Mouse (Mus musculus) liver, embryonic 14.5 days (tissue): ENCODE data around the gene Ankrd27. TPM values are rescaled to one million over a fixed set of nuclear protein-coding genes. Genes with fewer than 3 reads are reported as not detected.

Experiments
- ATAC-seq: fragments of 200-750 bp; cut with Nextera tagmentation; 2 replicates; pipeline ENCODE4 v1.8.0; 2017; ENCODE audit warnings: moderate number of reproducible peaks, mild to moderate bottlenecking, moderate library complexity; ENCODE audit not compliant: insufficient read depth
- DNase-seq, 3 experiments: peaks; one replicate each; pipeline ENCODE4 v3.0.0-alpha.2; 2012 to 2013; ENCODE audit warnings: low read depth in 3 of 3, low spot score in 3 of 3
- H3K27ac ChIP-seq: fragments of 300-500 bp; sonication (generic); 2 replicates; pipeline ENCODE4 v1.5.1; 2014; ENCODE audit warnings: moderate library complexity, mild to moderate bottlenecking, control low read depth, inconsistent platforms
- H3K27me3 ChIP-seq: fragments of 300-500 bp; sonication (generic); 2 replicates; pipeline ENCODE4 v1.6.1; 2014; ENCODE audit warnings: mild to moderate bottlenecking, low read length, moderate library complexity; ENCODE audit not compliant: control insufficient read depth, insufficient read depth
- H3K36me3 ChIP-seq: fragments of 300-500 bp; sonication (generic); replicated peaks from 2 replicates; pipeline ENCODE4 v1.6.1; 2014; ENCODE audit warnings: low read depth; ENCODE audit not compliant: control insufficient read depth, insufficient read depth
- H3K4me1 ChIP-seq, 2 experiments: fragments of 200-500 bp in 1 of 2; fragments of 300-500 bp in 1 of 2; sonication (generic) in 1 of 2; replicated peaks; 2 replicates each; pipeline ENCODE4 v1.6.1; 2012 to 2014; ENCODE audit warnings: antibody characterized with exemption in 1 of 2, inconsistent platforms in 1 of 2, low read length in 1 of 2; ENCODE audit not compliant: control insufficient read depth in 2 of 2, insufficient read depth in 2 of 2
- H3K4me2 ChIP-seq: fragments of 300-500 bp; sonication (generic); 2 replicates; pipeline ENCODE4 v1.6.1; 2014; ENCODE audit warnings: low read depth, mild to moderate bottlenecking, control low read depth, moderate library complexity
- H3K4me3 ChIP-seq, 2 experiments: fragments of 200-500 bp in 1 of 2; fragments of 300-500 bp in 1 of 2; sonication (generic) in 1 of 2; 2 replicates each; pipeline ENCODE4 v1.5.1; 2012 to 2014; ENCODE audit warnings: low read depth in 2 of 2, low read length in 2 of 2, mild to moderate bottlenecking in 2 of 2, control low read depth in 1 of 2, inconsistent platforms in 1 of 2, moderate library complexity in 1 of 2; ENCODE audit not compliant: insufficient read depth in 1 of 2
- H3K9ac ChIP-seq: fragments of 300-500 bp; sonication (generic); replicated peaks from 2 replicates; pipeline ENCODE4 v1.6.1; 2014; ENCODE audit warnings: mild to moderate bottlenecking, control low read depth, moderate library complexity
- H3K9me3 ChIP-seq: fragments of 300-500 bp; sonication (generic); 2 replicates; pipeline ENCODE4 v1.6.1; 2016; ENCODE audit warnings: low read length, mixed read lengths; ENCODE audit not compliant: control insufficient read depth
- CTCF ChIP-seq: IDR thresholded peaks from 2 replicates; pipeline ENCODE4 v1.5.1; 2016; ENCODE audit warnings: antibody characterized with exemption, low read depth, control low read depth
- EP300 ChIP-seq: IDR thresholded peaks from 2 replicates; pipeline ENCODE4 v1.6.1; 2016; ENCODE audit warnings: antibody characterized with exemption, low read depth
- WGBS: fragments of 180-500 bp; shearing (Covaris S2); extraction: QIAGEN DNeasy Blood & Tissue Kit; methylation state at CpG from one replicate; pipeline ENCODE4 v1.1.7; 2014; ENCODE audit not compliant: insufficient replicate concordance; 5-methylcytosine and 5-hydroxymethylcytosine counted together
- polyA plus RNA-seq, 2 experiments: library from polyadenylated mRNA; depleted of rRNA in 1 of 2; stranded (reverse) in 1 of 2; unstranded in 1 of 2; fragments of >200 nt; fragmentation: Nextera tagmentation in 1 of 2; extraction: Ambion mirVana in 1 of 2; gene quantifications; 2 replicates each; pipeline versions ENCODE4 v1.2.1 to v1.2.3; 2012 to 2014

The Ankrd27 gene
- polyA plus RNA-seq, 2 experiments, result 13.5 to 20.9 TPM

DNA sequence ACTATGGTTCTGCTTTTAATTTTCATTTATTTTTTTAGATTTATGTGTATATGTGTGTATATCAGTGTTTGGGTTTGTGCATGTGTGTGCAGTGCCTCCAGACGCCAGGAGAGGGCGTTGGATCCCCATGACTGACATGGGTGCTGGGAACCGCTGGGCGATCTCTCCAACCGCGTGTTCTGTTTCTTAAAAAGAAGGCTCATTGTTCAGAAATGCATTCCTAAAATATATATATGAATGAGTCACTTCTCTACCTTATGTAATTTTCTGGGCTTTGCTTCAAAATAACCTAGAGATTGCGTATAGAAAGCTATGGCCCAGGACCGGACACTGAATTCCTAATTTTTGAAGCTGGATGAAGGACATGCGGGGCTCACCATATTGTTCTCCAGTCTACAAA is 13.4 kb downstream of the Ankrd27 start:
- no peaks in the 10 kb centered on the region for H3K27me3 ChIP-seq
- H3K4me1 ChIP-seq, result peaks cover 6 to 9% of the 10 kb centered on the region in 2 experiments; a peak in 3 of 4 replicates
- H3K9me3 ChIP-seq, result no peaks in the 10 kb centered on the region
- no peak overlapping the region for H3K9ac ChIP-seq
- no peak for ATAC-seq
- TF ChIP-seq EP300 (no peak), CTCF (peak; percentile 31)
- no peak overlapping the region for H3K4me3 ChIP-seq
- WGBS, result 89% methylated on average over 9 of the region's 9 CpGs
- H3K27ac ChIP-seq, result no peak overlapping the region
- H3K4me2 ChIP-seq, result no peak overlapping the region
- no peak for DNase-seq
- H3K36me3 ChIP-seq, result peaks cover 19% of the 10 kb centered on the region

DNA sequence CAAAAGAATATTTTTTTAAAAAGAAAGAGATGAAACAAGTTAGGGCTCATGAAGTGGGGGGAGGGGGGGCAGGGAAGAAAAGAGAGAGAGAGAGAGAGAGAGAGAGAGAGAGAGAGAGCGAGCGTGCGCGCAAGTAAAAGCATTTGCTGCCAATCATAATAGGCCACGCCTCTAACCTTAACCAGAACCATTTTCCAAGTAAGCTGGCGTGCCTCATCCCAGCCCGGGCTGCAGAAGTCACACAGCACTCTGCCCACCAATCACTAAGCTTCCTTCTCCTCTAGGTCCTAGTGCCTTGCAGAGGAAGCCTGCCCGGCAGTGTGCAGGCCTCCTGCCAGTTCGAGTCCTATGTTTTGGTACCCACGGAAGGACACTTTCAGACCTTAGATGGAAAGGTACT is 14.0 kb downstream of the Ankrd27 start:
- Histone ChIP-seq H3K36me3 (peaks cover 18% of the 10 kb centered on the region), H3K4me3 (no peak overlapping the region), H3K27me3 (no peaks in the 10 kb centered on the region), H3K4me2 (no peak overlapping the region), H3K4me1 (peaks cover 6 to 9% of the 10 kb centered on the region in 2 experiments; a peak in 3 of 4 replicates), H3K9ac (no peak overlapping the region), H3K9me3 (no peaks in the 10 kb centered on the region), H3K27ac (no peak overlapping the region)
- ATAC-seq, result no peak
- DNase-seq, result no peak
- TF ChIP-seq EP300, result no peak
- TF ChIP-seq CTCF, result no peak
- 85% methylated on average over 10 of the region's 10 CpGs for WGBS

GRCm38 (mm10) chr7:35601106-35601505 is 15.1 kb downstream of the Ankrd27 start:
- no peak overlapping the region for H3K4me3 ChIP-seq
- peak; percentile 79 for ATAC-seq
- peak in 1 of 3 experiments; percentile 7 for DNase-seq
- H3K9me3 ChIP-seq, result no peaks in the 10 kb centered on the region
- H3K4me2 ChIP-seq, result no peak overlapping the region
- TF ChIP-seq CTCF, result no peak
- no peak for TF ChIP-seq EP300
- H3K9ac ChIP-seq, result no peak overlapping the region
- 33% methylated on average over 6 of the region's 6 CpGs for WGBS
- no peak overlapping the region for H3K27ac ChIP-seq
- H3K27me3 ChIP-seq, result no peaks in the 10 kb centered on the region
- H3K4me1 ChIP-seq, result peaks cover 6 to 9% of the 10 kb centered on the region in 2 experiments; a peak in 3 of 4 replicates
- peaks cover 18% of the 10 kb centered on the region for H3K36me3 ChIP-seq

- H3K9ac ChIP-seq, result no peak overlapping the region
- H3K4me2 ChIP-seq, result no peak overlapping the region
- H3K9me3 ChIP-seq, result no peaks in the 10 kb centered on the region
- 82% methylated on average over 5 of the region's 5 CpGs for WGBS
- H3K27me3 ChIP-seq, result no peaks in the 10 kb centered on the region
- ATAC-seq (no peak), DNase-seq (no peak)
- H3K27ac ChIP-seq, result no peak overlapping the region
- H3K4me1 ChIP-seq, result peaks cover 6 to 9% of the 10 kb centered on the region in 2 experiments; a peak in 3 of 4 replicates
- no peak overlapping the region for H3K4me3 ChIP-seq
- TF ChIP-seq CTCF (no peak), EP300 (no peak)
- H3K36me3 ChIP-seq, result peaks cover 21% of the 10 kb centered on the region
These were observed 16.7 kb downstream of the Ankrd27 start for GRCm38 (mm10) chr7:35602766-35603165.

GRCm38 (mm10) chr7:35606816-35607215 is 20.8 kb downstream of the Ankrd27 start:
- WGBS, result 65% methylated on average over 10 of the region's 10 CpGs
- Histone ChIP-seq H3K9me3 (no peaks in the 10 kb centered on the region), H3K4me1 (no peaks in the 10 kb centered on the region; a peak in 1 of 4 replicates), H3K27ac (no peak overlapping the region), H3K36me3 (peaks cover 37% of the 10 kb centered on the region), H3K4me3 (no peak overlapping the region), H3K4me2 (no peak overlapping the region), H3K9ac (no peak overlapping the region), H3K27me3 (no peaks in the 10 kb centered on the region)
- ATAC-seq (no peak), DNase-seq (no peak)
- TF ChIP-seq CTCF (no peak), EP300 (no peak)
